Mouse (Mus musculus): ENCODE measurements at regions not wholly inside any gene's neighbourhood (a gene's known extent, or its start where the extent isn't known, plus 50 kb on each side); places are given as distances from the start of the nearest gene placed in this dataset.

GRCm38 (mm10) chr14:36155757-36156156 is 61.0 kb downstream of the 4930474N05Rik start:
- no peak for TF ChIP-seq POLR2A (IDR thresholded peaks at IDR 0.05; ENCODE audit: extremely low read depth, insufficient read depth, low read length)
- no peak for TF ChIP-seq CTCF (IDR thresholded peaks at IDR 0.05; ENCODE audit: low read depth, low read length)
- no peaks in the 10 kb centered on the region for H3K36me3 ChIP-seq (ENCODE audit: control insufficient read depth, insufficient read depth, low read length)
- H3K4me1 ChIP-seq (ENCODE audit: control insufficient read depth, insufficient read depth, low read length), result no peaks in the 10 kb centered on the region
- H3K9ac ChIP-seq (ENCODE audit: low read depth, low read length), result no peak overlapping the region
- DNase-seq (ENCODE audit: extremely low read depth, low read depth, low spot score), result no peak
- H3K79me2 ChIP-seq (ENCODE audit: control insufficient read depth, insufficient read depth, low read length), result no peaks in the 10 kb centered on the region
- no peak overlapping the region for H3K27ac ChIP-seq (replicated peaks; ENCODE audit: insufficient read depth, low read depth, low read length)
- H3K27me3 ChIP-seq (ENCODE audit: control insufficient read depth, insufficient read depth, low read length), result no peaks in the 10 kb centered on the region; the same call in 1 of the 2 replicates
- no peak overlapping the region for H3K4me3 ChIP-seq (ENCODE audit: insufficient read depth, low read depth, low read length)

DNA sequence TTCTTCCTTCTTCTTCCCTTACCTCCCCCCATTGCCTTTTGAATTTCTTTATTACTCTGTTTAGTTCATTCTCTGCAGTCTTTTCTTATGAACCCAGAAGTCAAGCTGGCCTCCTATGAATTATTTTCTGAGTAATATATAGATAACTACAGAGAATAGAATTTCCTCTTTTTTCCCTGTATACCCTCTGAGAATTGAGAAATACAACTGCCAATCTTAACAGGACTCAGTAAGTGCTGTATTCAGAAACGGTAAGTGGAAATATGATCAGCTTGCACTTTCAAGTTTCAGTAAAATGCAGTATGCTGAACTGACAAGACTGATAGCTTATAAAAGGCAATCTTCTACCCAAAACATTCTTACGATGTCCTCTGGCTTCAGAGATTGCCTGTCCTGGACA is 61.5 kb downstream of the 4930474N05Rik start:
- H3K4me3 ChIP-seq (ENCODE audit: insufficient read depth, low read depth, low read length), result no peak overlapping the region
- no peak for TF ChIP-seq POLR2A (IDR thresholded peaks at IDR 0.05; ENCODE audit: extremely low read depth, insufficient read depth, low read length)
- H3K27ac ChIP-seq (replicated peaks; ENCODE audit: insufficient read depth, low read depth, low read length), result no peak overlapping the region
- no peaks in the 10 kb centered on the region for H3K36me3 ChIP-seq (ENCODE audit: control insufficient read depth, insufficient read depth, low read length)
- H3K79me2 ChIP-seq (ENCODE audit: control insufficient read depth, insufficient read depth, low read length), result no peaks in the 10 kb centered on the region
- no peak for DNase-seq (ENCODE audit: extremely low read depth, low read depth, low spot score)
- WGBS, result 72% methylated on average over 2 of the region's 2 CpGs
- no peaks in the 10 kb centered on the region; the same call in 1 of the 2 replicates for H3K27me3 ChIP-seq (ENCODE audit: control insufficient read depth, insufficient read depth, low read length)
- no peak overlapping the region for H3K9ac ChIP-seq (ENCODE audit: low read depth, low read length)
- H3K4me1 ChIP-seq (ENCODE audit: control insufficient read depth, insufficient read depth, low read length), result no peaks in the 10 kb centered on the region

GRCm38 (mm10) chr14:36183701-36184100 is 89.0 kb downstream of the 4930474N05Rik start:
- 50% methylated on average over 1 of the region's 1 CpGs for WGBS
- Histone ChIP-seq H3K36me3 (ENCODE audit: control insufficient read depth, insufficient read depth, low read length) (no peaks in the 10 kb centered on the region), H3K27me3 (ENCODE audit: control insufficient read depth, insufficient read depth, low read length) (no peaks in the 10 kb centered on the region), H3K79me2 (ENCODE audit: control insufficient read depth, insufficient read depth, low read length) (no peaks in the 10 kb centered on the region), H3K4me3 (ENCODE audit: insufficient read depth, low read depth, low read length) (no peak overlapping the region), H3K4me1 (ENCODE audit: control insufficient read depth, insufficient read depth, low read length) (no peaks in the 10 kb centered on the region), H3K9ac (ENCODE audit: low read depth, low read length) (no peak overlapping the region), H3K27ac (replicated peaks; ENCODE audit: insufficient read depth, low read depth, low read length) (no peak overlapping the region)
- DNase-seq (ENCODE audit: extremely low read depth, low read depth, low spot score), result no peak
- TF ChIP-seq POLR2A (IDR thresholded peaks at IDR 0.05; ENCODE audit: extremely low read depth, insufficient read depth, low read length), result no peak
- no peak for TF ChIP-seq CTCF (IDR thresholded peaks at IDR 0.05; ENCODE audit: low read depth, low read length)

DNA sequence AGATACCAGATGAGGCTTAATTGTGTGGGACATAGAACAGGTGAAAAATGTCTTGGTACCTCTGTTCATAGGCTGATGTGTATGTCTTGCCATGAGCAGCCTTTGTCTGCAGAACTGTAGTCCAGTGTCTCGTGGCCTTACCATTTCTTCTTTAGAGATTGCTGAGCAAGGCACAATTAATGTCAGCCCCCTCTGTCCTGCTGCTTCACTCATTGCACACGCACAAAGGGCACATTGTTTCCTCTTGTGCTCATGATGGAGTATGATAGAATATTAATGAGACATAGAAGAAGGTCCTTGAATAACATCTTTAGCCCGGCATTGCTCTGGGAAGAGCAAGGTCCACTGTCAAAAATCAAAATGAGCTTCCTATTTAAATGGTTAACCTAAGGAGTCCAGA is 101.8 kb downstream of the 4930474N05Rik start:
- Histone ChIP-seq H3K9ac (ENCODE audit: low read depth, low read length) (no peak overlapping the region), H3K4me3 (ENCODE audit: insufficient read depth, low read depth, low read length) (no peak overlapping the region), H3K27ac (replicated peaks; ENCODE audit: insufficient read depth, low read depth, low read length) (no peak overlapping the region), H3K36me3 (ENCODE audit: control insufficient read depth, insufficient read depth, low read length) (no peaks in the 10 kb centered on the region), H3K4me1 (ENCODE audit: control insufficient read depth, insufficient read depth, low read length) (no peaks in the 10 kb centered on the region), H3K27me3 (ENCODE audit: control insufficient read depth, insufficient read depth, low read length) (no peaks in the 10 kb centered on the region), H3K79me2 (ENCODE audit: control insufficient read depth, insufficient read depth, low read length) (no peaks in the 10 kb centered on the region)
- DNase-seq (ENCODE audit: extremely low read depth, low read depth, low spot score), result no peak
- TF ChIP-seq POLR2A (IDR thresholded peaks at IDR 0.05; ENCODE audit: extremely low read depth, insufficient read depth, low read length) (no peak), CTCF (IDR thresholded peaks at IDR 0.05; ENCODE audit: low read depth, low read length) (no peak)
- 77% methylated on average over 3 of the region's 3 CpGs for WGBS

GRCm38 (mm10) chr14:36198396-36198795 is 103.7 kb downstream of the 4930474N05Rik start:
- no peak for TF ChIP-seq CTCF (IDR thresholded peaks at IDR 0.05; ENCODE audit: low read depth, low read length)
- no peak for TF ChIP-seq POLR2A (IDR thresholded peaks at IDR 0.05; ENCODE audit: extremely low read depth, insufficient read depth, low read length)
- Histone ChIP-seq H3K27me3 (ENCODE audit: control insufficient read depth, insufficient read depth, low read length) (no peaks in the 10 kb centered on the region), H3K36me3 (ENCODE audit: control insufficient read depth, insufficient read depth, low read length) (no peaks in the 10 kb centered on the region), H3K79me2 (ENCODE audit: control insufficient read depth, insufficient read depth, low read length) (no peaks in the 10 kb centered on the region), H3K4me1 (ENCODE audit: control insufficient read depth, insufficient read depth, low read length) (no peaks in the 10 kb centered on the region), H3K4me3 (ENCODE audit: insufficient read depth, low read depth, low read length) (no peak overlapping the region), H3K9ac (ENCODE audit: low read depth, low read length) (no peak overlapping the region), H3K27ac (replicated peaks; ENCODE audit: insufficient read depth, low read depth, low read length) (no peak overlapping the region)
- WGBS, result 96% methylated on average over 5 of the region's 5 CpGs
- DNase-seq (ENCODE audit: extremely low read depth, low read depth, low spot score), result no peak

DNA sequence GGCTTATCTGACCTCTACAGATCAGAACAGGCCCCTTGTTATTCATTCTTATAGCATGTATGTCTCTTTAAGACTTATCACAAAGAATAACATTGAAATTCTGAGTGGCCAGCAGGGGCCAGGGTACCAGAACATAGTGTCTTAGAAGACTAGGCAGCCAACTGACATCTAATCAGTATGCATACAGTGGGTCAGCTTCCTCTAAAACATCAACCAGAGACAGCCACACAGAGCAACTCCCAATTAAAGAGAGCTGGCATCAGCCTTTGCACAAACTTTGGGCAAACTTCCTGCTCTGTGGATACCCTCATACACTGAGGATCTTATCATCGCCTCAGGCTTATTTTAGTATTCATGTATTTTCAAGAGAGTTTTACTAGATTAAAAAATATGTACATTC is 109.1 kb downstream of the 4930474N05Rik start:
- Histone ChIP-seq H3K4me3 (ENCODE audit: insufficient read depth, low read depth, low read length) (no peak overlapping the region), H3K4me1 (ENCODE audit: control insufficient read depth, insufficient read depth, low read length) (no peaks in the 10 kb centered on the region), H3K27me3 (ENCODE audit: control insufficient read depth, insufficient read depth, low read length) (no peaks in the 10 kb centered on the region), H3K27ac (replicated peaks; ENCODE audit: insufficient read depth, low read depth, low read length) (no peak overlapping the region), H3K79me2 (ENCODE audit: control insufficient read depth, insufficient read depth, low read length) (no peaks in the 10 kb centered on the region), H3K9ac (ENCODE audit: low read depth, low read length) (no peak overlapping the region), H3K36me3 (ENCODE audit: control insufficient read depth, insufficient read depth, low read length) (no peaks in the 10 kb centered on the region)
- no peak for DNase-seq (ENCODE audit: extremely low read depth, low read depth, low spot score)
- no peak for TF ChIP-seq CTCF (IDR thresholded peaks at IDR 0.05; ENCODE audit: low read depth, low read length)
- no peak for TF ChIP-seq POLR2A (IDR thresholded peaks at IDR 0.05; ENCODE audit: extremely low read depth, insufficient read depth, low read length)
- 83% methylated on average over 1 of the region's 1 CpGs for WGBS
